Mouse (Mus musculus) olfactory bulb, adult 2 months (tissue): ENCODE measurements around the gene Ocm. TPM values are rescaled to one million over a fixed set of nuclear protein-coding genes. Genes with fewer than 3 reads are reported as not detected.
"Not testable (repeated sequence)": the region's sequence is repeated elsewhere in the genome, so short reads cannot be mapped to it uniquely, and the experiment has no call there.

Experiments
- H3K27ac ChIP-seq: fragments of 200-500 bp; 2 replicates; pipeline ENCODE4 v1.5.1; 2012; ENCODE audit warnings: low read depth, low read length; ENCODE audit not compliant: insufficient read depth
- H3K4me1 ChIP-seq: fragments of 200-500 bp; 2 replicates; pipeline ENCODE4 v1.6.1; 2012; ENCODE audit warnings: low read length; ENCODE audit not compliant: control insufficient read depth, insufficient read depth
- H3K4me3 ChIP-seq: fragments of 200-500 bp; 2 replicates; pipeline ENCODE4 v1.5.1; 2012; ENCODE audit warnings: mild to moderate bottlenecking, low read depth, low read length, moderate library complexity; ENCODE audit not compliant: insufficient read depth
- CTCF ChIP-seq: fragments of 200-500 bp; IDR thresholded peaks from 2 replicates; pipeline ENCODE4 v1.5.1; 2012; ENCODE audit warnings: low read depth, mild to moderate bottlenecking, low read length, moderate library complexity; ENCODE audit not compliant: insufficient read depth
- POLR2A ChIP-seq: fragments of 200-500 bp; IDR thresholded peaks from 2 replicates; pipeline ENCODE4 v1.6.1; 2012; ENCODE audit warnings: mild to moderate bottlenecking, low read depth, low read length, moderate library complexity; ENCODE audit not compliant: insufficient read depth
- WGBS: fragments of 180-500 bp; shearing (Covaris S2); methylation state at CpG from one replicate; pipeline ENCODE4 v1.1.7; 2018; 5-methylcytosine and 5-hydroxymethylcytosine counted together
- polyA plus RNA-seq: library from polyadenylated mRNA; stranded (reverse); fragments of >200 nt; gene quantifications from 2 replicates; pipeline ENCODE4 v1.2.4, GENCODE M21; 2012; ENCODE audit warnings: low replicate concordance; ENCODE audit not compliant: missing spikeins, insufficient read depth, insufficient read length

Gene Ocm
- polyA plus RNA-seq, 1 experiment = not detected

GRCm38 (mm10) chr5:144014551-144015311 is 11.7 kb downstream of the Ocm start, which contains the start of gene Ccz1:
TSS of gene Ccz1 (minus strand) at chr5:144014877.
- 0 out of 2 replicates have a peak, but pooled peaks cover 2% of the 10 kb centered on the region for H3K4me1 ChIP-seq
- WGBS = 4% methylated on average over 47 of the region's 47 CpGs
- H3K4me3 ChIP-seq = peak within 1 kb of the TSS; percentile 70
- TF ChIP-seq POLR2A (peak; percentile 65; the same call in 1 of the 2 replicates), CTCF (no peak)
- peak within 1 kb of the TSS; percentile 3; the same call in 1 of the 2 replicates for H3K27ac ChIP-seq

DNA sequence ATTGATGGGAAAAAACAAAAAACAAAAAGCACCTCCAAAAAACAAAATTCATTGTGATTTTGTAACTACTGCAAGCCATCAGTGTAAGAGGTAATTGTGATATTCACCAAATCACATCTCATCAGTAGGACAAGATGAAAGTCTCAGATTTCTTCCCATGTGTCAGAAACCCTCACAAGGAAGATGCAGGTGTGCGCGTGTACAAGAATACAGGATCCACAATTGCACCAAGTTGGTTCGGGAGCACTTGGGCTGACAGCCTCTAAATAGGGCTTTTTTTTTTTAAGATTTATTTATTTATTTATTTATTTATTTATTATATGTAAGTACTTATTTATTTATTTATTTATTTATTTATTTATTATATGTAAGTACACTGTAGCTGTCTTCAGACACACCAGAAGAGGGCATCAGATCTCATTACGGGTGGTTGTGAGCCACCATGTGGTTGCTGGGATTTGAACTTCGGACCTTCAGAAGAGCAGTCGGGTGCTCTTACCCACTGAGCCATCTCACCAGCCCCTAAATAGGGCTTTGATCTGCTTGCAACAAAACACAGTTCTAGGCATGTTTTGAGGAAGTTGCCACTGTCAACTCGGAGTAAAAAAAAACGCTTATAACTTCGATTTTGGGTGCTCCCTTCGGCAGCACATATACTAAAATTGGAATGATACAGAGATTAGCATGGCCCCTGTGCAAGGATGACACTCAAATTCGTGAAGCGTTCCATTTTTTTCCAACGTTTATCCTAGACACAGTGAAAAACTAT is 12.9 kb downstream of the Ocm start:
- not testable (repeated sequence) for H3K4me1 ChIP-seq, H3K4me3 ChIP-seq, H3K27ac ChIP-seq
- WGBS = 62% methylated on average over 13 of the region's 13 CpGs

- H3K27ac ChIP-seq = no peak overlapping the region
Observed at GRCm38 (mm10) chr5:144002461-144003192, 23.8 kb downstream of the Ocm start.

DNA sequence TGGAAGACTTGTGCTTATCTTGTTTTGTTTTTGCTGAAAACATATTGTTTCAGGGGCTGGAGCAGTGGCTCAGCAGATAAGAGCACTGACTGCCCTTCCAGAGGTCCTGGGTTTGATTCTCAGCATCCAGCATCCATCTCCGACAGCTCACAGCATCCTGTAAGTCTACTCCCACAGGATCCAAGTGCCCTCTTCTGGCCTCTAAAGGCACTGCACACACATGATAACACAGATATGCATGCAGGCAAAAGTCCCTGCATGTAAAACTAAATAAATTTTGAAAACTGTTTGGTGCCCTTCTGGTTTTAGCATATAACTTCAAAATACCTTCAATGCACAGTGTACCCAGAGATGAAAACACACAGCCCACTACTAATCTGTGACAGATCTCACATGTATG is 27.1 kb downstream of the Ocm start:
- 88% methylated on average over 1 of the region's 1 CpGs for WGBS

More at GRCm38 (mm10) chr5:144002461-144003192, 23.8 kb downstream of the Ocm start:
- H3K4me3 ChIP-seq = no peak overlapping the region
- WGBS = 91% methylated on average over 15 of the region's 15 CpGs
- peaks cover 2% of the 10 kb centered on the region; the same call in 1 of the 2 replicates for H3K4me1 ChIP-seq
- no peak for TF ChIP-seq POLR2A
- TF ChIP-seq CTCF = no peak

GRCm38 (mm10) chr5:143994632-143995365 is 31.7 kb downstream of the Ocm start:
- TF ChIP-seq POLR2A (no peak), CTCF (no peak)
- no peak overlapping the region for H3K27ac ChIP-seq
- WGBS = 69% methylated on average over 11 of the region's 11 CpGs

More for the DNA sequence above, 27.1 kb downstream of the Ocm start:
- Histone ChIP-seq H3K4me1 (peaks cover 2% of the 10 kb centered on the region; the same call in 1 of the 2 replicates), H3K27ac (no peak overlapping the region), H3K4me3 (no peak overlapping the region)
- TF ChIP-seq CTCF = no peak
- no peak for TF ChIP-seq POLR2A

GRCm38 (mm10) chr5:143993849-143994248 is 32.6 kb downstream of the Ocm start:
- WGBS = 96% methylated on average over 5 of the region's 5 CpGs
- H3K4me1 ChIP-seq = no peaks in the 10 kb centered on the region
- TF ChIP-seq CTCF (no peak), POLR2A (no peak)
- H3K27ac ChIP-seq = no peak overlapping the region
- H3K4me3 ChIP-seq = no peak overlapping the region

More at GRCm38 (mm10) chr5:143994632-143995365, 31.7 kb downstream of the Ocm start:
- H3K4me1 ChIP-seq = no peaks in the 10 kb centered on the region
- H3K4me3 ChIP-seq = no peak overlapping the region

- H3K4me1 ChIP-seq = no peaks in the 10 kb centered on the region
- WGBS = 87% methylated on average over 8 of the region's 8 CpGs
- TF ChIP-seq CTCF (no peak), POLR2A (no peak)
- H3K4me3 ChIP-seq = no peak overlapping the region
- H3K27ac ChIP-seq = no peak overlapping the region
Observed at GRCm38 (mm10) chr5:143993260-143993659, 33.2 kb downstream of the Ocm start.

- no peak overlapping the region for H3K27ac ChIP-seq
- no peak overlapping the region for H3K4me3 ChIP-seq
- H3K4me1 ChIP-seq = no peaks in the 10 kb centered on the region
- TF ChIP-seq POLR2A = no peak
- no peak for TF ChIP-seq CTCF
- 78% methylated on average over 10 of the region's 10 CpGs for WGBS
Observed at GRCm38 (mm10) chr5:143992661-143993060, 33.8 kb downstream of the Ocm start.
